Mouse (Mus musculus) effector memory CD4-positive, alpha-beta T cell, adult 5 months (primary cell): ENCODE data around the gene 1190005I06Rik. TPM values are rescaled to one million over a fixed set of nuclear protein-coding genes. Genes with fewer than 3 reads are reported as not detected.

ENCODE experiments used
- polyA plus RNA-seq: library from polyadenylated mRNA; unstranded; fragments of 100-300 nt; shearing (Covaris generic); gene quantifications from one replicate; pipeline ENCODE4 v1.2.1, GENCODE M21; 2017

1190005I06Rik gene
- polyA plus RNA-seq: 0.45 TPM

GRCm38 (mm10) chr8:120647532-120647931 lies at the start of gene 1190005I06Rik:
Gene 1190005I06Rik (minus strand): TSS chr8:120647632.

GRCm38 (mm10) chr8:120668374-120668905 lies 21.0 kb upstream of the 1190005I06Rik start, which contains the start of gene Emc8:
Gene Emc8 (minus strand): TSS chr8:120668573.

GRCm38 (mm10) chr8:120667561-120668373 lies 20.3 kb upstream of the 1190005I06Rik start, which contains the start of the genes Gm27021 and Cox4i1:
Gene Gm27021 (minus strand): TSS chr8:120668079.
Gene Cox4i1 (plus strand): TSS chr8:120668222.

GRCm38 (mm10) chr8:120588908-120589771 lies 58.3 kb downstream of the 1190005I06Rik start, which contains the start of gene Gins2:
Gene Gins2 (minus strand): TSS chr8:120589304.

Other genes with a start within 250 kb of the 1190005I06Rik start
- gene Gins2, start 58.3 kb downstream of the 1190005I06Rik start, polyA plus RNA-seq: 3.8 TPM
- gene Gm27021, start 20.4 kb upstream of the 1190005I06Rik start, polyA plus RNA-seq: not detected
- 615 TPM for gene Cox4i1, start 20.6 kb upstream of the 1190005I06Rik start, polyA plus RNA-seq
- 40.1 TPM for gene Emc8, start 20.9 kb upstream of the 1190005I06Rik start, polyA plus RNA-seq
- gene Irf8, start 88.7 kb upstream of the 1190005I06Rik start, polyA plus RNA-seq: 5.9 TPM